Mouse (Mus musculus): ENCODE results near the gene Sh2d6. TPM values are rescaled to one million over a fixed set of nuclear protein-coding genes. Genes with fewer than 3 reads are reported as not detected.
"Not testable (repeated sequence)": the region's sequence is repeated elsewhere in the genome, so short reads cannot be mapped to it uniquely, and the experiment has no call there.

The Sh2d6 gene
- total RNA-seq, 2 experiments from 2014 or later: not detected

DNA sequence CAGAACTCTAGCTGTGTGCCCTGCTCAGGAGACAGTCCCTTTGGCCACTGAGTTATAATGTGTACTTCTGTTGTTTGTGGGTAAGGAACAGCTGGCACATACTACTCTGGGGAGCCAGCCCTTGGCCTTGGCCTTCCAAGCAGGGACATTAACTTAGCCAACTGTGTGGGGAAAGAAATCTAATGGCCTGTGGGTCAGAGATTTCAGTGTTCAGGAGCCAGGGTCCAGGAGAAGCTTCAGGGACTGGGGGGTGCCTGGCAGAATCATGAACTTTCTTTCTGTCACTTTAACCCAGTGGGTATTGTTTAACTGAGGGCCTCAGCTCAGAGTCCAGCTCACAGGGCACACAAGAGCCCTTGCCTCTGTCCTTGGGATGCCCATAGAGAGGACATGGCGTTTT, 15.4 kb downstream of the Sh2d6 start:
- no peak for ATAC-seq (replicated peaks; ENCODE audit: poor library complexity)

- no peak for ATAC-seq (replicated peaks; ENCODE audit: poor library complexity)
These were observed 17.6 kb downstream of the Sh2d6 start for GRCm38 (mm10) chr6:72503939-72504338.

DNA sequence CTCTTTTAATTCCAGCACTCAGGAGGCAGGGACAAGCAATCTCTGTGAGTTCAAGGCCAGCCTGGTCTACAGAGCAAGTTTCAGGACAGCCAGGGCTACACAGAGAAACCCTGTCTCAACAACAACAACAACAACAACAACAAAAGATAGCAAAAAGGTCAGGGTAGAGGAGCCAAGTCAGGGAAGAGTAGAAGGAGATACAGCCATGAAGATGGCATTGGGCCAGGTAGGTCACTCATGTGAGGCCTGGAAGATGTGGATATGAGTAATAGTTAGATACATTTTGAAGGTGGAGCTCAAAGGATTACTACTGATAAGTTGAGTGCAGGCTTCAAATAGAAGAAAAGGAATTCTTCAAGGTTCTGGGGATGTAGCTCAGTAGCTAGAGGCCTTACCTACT, 18.2 kb downstream of the Sh2d6 start:
- ATAC-seq (replicated peaks; ENCODE audit: poor library complexity): peak; percentile 87

GRCm38 (mm10) chr6:72498950-72499349, 22.6 kb downstream of the Sh2d6 start:
- ATAC-seq (replicated peaks; ENCODE audit: poor library complexity): no peak

DNA sequence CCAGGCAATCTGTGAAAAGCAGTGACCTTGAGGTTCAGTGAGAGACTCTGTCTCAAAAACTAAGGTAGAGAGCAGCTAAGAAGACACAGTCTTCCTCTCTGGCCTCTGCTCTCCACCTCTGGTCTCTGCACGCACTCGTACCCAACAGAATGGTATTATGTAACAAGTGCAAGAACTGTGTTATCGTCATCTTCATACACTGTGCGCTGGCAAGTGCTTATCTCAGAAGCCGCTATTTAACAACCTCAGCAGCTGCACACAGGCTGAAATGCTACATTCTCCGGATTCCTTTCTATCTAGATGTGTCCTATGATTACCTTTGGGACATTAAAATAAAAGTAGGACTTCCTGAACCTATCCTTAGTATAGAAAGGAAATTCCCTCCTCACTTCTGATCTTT, 28.6 kb downstream of the Sh2d6 start:
- ATAC-seq (replicated peaks; ENCODE audit: poor library complexity): peak; percentile 95

- no peak for ATAC-seq (replicated peaks; ENCODE audit: poor library complexity)
These were observed 30.4 kb downstream of the Sh2d6 start for GRCm38 (mm10) chr6:72491151-72491550.

DNA sequence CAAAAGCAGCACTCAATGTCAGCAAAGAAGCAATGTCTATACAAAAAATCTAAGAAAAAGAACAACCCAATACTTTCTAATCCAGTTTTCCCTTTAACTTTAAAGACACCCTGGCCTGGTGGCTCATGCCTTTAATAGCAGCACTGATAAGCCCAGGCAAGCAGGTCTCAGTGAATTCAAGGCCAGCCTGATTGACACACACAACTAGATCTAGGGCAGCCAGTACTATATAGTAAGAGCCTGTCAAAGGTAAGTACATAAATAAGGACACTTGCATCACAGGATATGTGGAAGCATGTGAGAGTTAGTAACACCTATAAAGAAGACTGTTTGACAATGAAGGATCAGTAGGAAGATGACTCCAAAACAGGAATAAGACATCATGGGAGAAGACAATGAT, 32.0 kb downstream of the Sh2d6 start:
- ATAC-seq (replicated peaks; ENCODE audit: poor library complexity): 0 out of 2 replicates have a peak, but pooled peaks have one; percentile 20

GRCm38 (mm10) chr6:72488850-72489249, 32.7 kb downstream of the Sh2d6 start:
- ATAC-seq (replicated peaks; ENCODE audit: poor library complexity): no peak

DNA sequence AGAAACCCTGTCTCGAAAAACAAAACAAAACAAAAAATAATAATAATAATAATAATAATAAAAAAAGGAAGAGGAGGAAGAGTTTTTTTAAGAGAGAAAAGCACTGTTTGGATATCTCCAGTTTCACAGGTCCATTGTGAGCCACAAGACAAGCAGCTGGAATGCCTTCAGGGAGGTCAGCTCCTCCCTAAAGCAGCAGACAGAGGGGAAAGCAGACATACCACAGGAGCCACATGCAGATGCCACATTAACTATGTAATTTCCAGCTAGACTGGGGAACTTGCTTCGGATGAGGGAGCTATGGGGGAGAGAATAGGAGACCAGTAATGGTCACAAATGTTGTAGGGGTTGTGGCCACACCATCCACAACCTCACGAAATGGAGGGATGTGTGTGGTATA, 34.2 kb downstream of the Sh2d6 start:
- no peak for ATAC-seq (replicated peaks; ENCODE audit: poor library complexity)

- ATAC-seq (replicated peaks; ENCODE audit: poor library complexity): no peak
These were observed 35.2 kb downstream of the Sh2d6 start for GRCm38 (mm10) chr6:72486307-72486706.

GRCm38 (mm10) chr6:72484887-72485286, 36.6 kb downstream of the Sh2d6 start:
- ATAC-seq (replicated peaks; ENCODE audit: poor library complexity): no peak

DNA sequence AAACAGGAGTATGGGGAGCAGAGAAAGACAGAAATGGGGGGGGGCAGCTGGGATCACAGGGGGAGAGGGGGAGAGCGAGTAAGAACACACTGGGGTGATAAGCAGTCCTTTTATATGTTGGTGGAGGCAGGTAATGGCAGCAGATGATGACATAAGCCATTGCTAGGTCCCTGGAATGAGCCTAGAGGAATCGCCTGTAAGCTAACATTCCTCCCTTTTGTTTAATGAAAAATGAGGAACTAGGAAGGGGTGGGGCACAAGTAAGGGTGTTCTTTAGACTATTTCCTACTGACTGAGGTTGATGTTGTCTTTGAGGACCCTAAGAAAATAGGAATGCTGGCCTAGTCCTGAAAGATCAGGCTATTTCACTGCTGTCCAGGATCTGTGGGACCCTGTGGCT, 39.4 kb downstream of the Sh2d6 start:
- ATAC-seq (replicated peaks; ENCODE audit: poor library complexity): no peak

GRCm38 (mm10) chr6:72480422-72480702, 41.1 kb downstream of the Sh2d6 start:
- peak; percentile 39 for ATAC-seq (replicated peaks; ENCODE audit: poor library complexity)

DNA sequence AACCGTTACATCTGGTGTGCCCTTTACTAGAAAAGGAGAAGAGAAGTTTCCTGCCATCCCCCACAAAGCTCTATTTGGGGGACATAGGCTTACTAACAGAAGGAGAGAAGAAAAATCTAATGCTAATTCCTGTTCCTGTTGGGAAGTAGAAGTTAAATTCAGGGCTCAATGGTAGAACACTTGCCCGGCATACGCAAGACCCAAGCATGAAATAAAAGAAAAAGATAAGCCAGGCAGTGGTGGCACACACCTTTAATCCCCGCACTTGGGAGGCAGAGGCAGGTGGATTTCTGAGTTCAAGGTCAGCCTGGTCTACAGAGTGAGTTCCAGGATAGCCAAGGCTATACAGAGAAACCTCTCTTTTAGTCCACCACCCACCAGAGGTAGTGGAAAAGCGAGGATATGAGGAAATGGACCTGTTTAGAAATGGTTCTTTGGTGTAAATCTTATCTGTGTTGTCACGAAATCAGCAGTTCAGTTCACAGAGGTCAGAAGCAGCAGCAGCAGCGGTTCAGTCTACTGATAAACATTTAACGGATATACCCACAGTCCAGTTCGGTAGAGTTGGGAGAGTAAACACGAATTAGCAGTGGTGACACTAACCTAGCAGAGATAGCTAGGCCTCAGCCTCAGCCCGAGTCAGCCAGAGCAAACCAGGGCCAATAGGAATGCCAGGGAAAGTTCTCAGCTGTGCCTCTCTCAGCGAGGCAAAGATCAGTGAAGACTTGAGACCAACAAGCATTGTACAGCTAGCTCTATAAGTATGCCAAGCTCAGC, 41.7 kb downstream of the Sh2d6 start:
- ATAC-seq (replicated peaks; ENCODE audit: poor library complexity): peak; percentile 78

- ATAC-seq (replicated peaks; ENCODE audit: poor library complexity): not testable (repeated sequence)
These were observed 42.8 kb downstream of the Sh2d6 start for GRCm38 (mm10) chr6:72478691-72479090.

DNA sequence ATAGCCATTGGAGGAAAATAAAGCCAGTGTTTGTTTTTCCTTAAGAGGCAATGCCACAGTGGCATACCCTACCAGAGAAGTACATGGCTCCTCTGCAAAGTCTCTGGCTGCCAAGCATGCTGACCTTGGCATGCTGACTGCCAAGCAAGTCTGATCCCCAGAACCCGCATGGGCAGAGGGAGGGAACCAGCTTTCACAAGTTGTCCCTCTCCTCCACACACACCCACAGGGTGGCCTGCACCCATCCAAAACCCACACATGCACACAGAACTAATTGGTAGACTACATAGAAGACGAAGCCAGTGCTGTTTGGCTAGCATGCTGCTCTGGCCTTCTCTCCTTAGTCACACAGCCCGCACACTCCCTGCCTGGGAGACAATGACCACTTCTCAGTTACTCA, 43.9 kb downstream of the Sh2d6 start:
- ATAC-seq (replicated peaks; ENCODE audit: poor library complexity): no peak

DNA sequence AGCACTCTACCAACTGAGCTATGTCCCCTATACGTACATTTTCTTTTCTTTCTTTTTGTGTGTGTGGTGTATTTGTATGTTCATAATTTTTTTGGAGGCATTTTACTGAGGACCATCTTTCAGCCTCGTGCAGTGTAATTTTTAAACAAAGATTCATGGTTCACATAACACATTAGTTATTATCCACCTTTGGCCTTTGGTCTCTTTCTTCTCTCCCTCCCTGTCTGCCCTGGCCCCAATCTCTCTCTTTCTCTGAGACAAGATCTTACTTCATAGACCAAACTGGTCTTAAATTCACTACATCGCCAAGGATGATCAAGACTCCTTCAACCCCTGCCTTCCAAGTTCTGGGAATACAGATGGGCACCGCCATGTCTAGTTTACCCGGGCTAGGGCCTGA, 44.7 kb downstream of the Sh2d6 start:
- no peak for ATAC-seq (replicated peaks; ENCODE audit: poor library complexity)

DNA sequence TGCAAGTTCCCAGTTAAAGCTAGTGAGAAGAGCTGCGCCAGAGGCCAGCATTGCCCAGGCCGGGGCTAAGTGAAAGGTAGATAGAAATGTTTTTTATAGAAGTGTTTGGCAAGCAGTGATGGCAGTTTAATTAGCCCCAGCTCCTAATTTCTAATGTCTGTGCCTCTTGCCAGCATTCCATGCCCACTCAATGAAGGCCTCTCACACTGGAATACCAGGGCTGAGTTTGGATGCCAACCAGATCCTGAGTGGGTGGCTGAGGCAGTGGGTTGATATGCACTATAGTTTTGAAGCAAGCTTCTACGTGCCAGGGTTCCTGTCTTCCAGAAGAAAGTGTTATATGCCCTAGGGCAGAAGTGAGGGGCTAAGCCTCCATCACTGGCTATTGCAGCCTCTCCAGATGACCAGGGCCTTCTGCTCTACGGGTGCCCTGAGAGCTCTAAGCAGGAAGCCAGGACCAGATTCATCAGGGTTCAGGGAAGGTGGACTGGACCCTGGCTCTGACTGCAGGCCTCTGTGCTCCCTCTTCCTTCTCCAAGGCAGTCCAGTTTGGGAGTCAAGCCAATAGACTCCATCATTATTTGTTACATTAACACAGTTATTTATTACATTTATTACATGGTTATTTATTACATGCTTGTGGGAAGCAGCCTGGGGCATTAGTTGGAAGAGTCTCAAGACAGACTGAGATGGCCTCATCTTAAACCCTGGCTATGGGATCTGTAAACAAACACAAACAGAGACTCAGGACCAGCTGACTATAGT, 46.1 kb downstream of the Sh2d6 start:
- ATAC-seq (replicated peaks; ENCODE audit: poor library complexity): no peak

- no peak for ATAC-seq (replicated peaks; ENCODE audit: poor library complexity)
These were observed 48.1 kb downstream of the Sh2d6 start for GRCm38 (mm10) chr6:72473264-72474041.

DNA sequence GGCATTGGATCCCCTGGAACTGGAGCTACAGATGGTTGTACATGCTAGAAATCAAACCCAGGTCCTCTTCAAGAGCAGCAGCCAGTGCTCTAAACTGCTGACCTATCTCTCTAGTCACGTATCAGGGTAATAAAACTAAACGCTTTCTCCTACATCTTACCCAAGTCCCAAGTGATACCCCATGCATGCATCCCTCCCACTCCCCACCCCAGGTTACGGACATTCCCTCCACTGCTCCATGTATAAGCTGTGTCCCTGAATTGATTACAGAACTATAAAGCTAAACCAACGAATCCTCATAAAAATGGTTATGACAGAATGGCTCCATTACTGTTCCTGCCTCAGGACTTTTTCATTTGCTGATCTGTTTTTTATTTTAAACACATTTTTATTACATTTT, 55.3 kb downstream of the Sh2d6 start:
- ATAC-seq (replicated peaks; ENCODE audit: poor library complexity): no peak

DNA sequence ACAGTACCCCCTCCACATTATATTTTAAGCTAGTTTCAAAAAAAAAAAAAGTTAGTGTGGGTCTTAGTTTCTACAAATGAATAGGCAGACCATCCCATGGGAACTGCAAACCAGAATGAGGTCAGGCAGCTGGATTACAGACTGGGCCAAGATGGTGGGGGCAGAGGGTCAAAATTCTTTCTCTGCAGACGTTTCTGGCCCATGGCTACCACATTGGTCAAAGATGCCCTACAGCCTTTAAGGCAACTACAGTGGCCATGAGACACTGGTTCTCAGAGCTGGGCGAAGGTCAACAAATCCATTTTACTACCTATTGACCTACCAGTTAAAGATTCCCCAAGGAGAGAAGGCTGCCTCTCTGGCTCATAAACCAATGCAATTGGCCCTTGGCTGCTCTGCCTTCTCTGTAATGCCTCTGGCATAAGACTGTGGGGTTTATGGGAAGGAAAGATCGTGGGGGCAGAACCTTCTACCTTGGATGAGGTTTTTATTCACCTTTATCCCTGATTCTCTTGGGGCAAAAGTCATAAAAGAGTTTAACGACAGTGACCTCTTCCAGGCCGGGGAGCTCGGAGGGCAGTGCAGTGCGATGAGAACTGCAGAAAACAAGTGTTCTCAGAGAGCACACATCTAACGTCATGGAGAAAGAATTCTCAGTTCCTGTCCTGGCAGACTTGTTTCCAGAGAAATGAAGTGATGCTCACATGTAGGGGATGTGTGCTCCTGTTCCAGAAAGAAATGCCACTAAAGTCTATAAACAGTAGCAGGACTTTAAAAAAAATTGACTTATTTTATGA, 55.9 kb downstream of the Sh2d6 start:
- ATAC-seq (replicated peaks; ENCODE audit: poor library complexity): no peak
